Mouse (Mus musculus): ENCODE measurements around the gene Notum.
"Not testable (repeated sequence)": the region's sequence is repeated elsewhere in the genome, so short reads cannot be mapped to it uniquely, and the experiment has no call there.

Gene Notum

DNA sequence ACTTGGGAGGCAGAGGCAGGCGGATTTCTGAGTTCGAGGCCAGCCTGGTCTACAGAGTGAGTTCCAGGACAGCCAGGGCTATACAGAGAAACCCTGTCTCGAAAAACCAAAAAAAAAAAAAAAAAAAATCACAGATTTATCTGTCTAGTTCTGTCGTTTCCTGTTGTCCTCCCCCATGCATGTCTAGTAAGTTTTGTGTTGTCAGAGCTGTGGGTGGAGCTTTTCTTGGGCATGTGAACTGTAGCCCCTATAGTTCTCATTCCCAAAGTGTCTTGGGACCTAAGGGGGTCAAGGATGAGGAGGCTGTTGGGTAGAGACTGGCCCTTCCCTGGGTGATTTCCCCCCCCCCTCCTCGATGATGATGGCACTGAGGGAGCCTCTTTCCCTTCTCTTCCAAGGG lies 14.9 kb upstream of the Notum start:
- not testable (repeated sequence) for DNase-seq (ENCODE audit: low spot score)

GRCm38 (mm10) chr11:120673594-120674122 lies 12.7 kb upstream of the Notum start:
- DNase-seq (ENCODE audit: low spot score): no peak

DNA sequence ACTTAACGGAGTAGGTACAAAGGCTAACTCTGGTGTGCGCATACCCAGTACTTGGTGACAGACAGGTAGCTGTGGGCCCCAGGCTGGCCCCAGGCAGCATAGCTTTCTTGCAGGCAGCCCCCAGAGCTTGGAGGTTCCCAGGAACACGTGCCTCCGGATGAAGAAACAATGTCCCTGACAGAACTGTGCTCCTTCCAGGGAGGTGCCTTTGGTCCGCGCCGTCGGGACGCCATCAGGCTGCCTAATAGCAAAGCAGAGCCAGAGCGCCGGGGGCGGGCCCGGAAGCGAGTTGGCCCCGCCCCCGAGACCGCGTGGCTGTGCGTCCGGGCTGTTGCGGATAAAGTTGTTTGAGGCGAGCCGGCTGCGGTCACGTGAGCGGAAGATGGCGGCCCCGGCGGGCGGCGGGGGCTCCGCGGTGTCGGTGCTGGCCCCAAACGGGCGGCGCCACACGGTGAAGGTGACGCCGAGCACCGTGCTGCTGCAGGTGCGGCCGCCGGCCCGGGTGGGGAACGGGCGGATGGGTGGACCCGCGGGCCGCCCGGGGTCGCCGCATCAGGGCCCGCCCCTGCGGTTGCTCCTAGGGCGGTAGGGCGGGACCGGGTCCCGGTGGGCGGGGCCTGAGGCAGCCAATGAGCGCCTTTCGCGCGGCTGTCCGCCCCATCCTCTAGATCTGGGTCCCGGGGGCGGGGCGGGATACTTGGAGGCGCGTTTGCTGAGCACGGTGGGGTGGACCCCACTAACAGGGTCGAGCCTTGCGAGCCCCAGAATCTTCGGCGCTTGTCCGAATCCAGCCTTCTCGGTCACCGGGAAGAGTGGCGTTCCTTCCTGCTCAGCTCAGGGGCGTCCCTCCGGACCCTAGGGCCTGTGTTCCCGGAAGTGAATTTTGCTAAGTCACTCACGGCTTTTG lies 12.0 kb upstream of the Notum start, which contains the start of gene Aspscr1:
TSS of gene Aspscr1 (plus strand) at position 287 of the 907 bp plus-strand sequence.
- peak; percentile 67 for DNase-seq (ENCODE audit: low spot score)

- no peak for DNase-seq (ENCODE audit: low spot score)
Measured at GRCm38 (mm10) chr11:120666617-120667016, 5.6 kb upstream of the Notum start.

- no peak for DNase-seq (ENCODE audit: low spot score)
Measured at GRCm38 (mm10) chr11:120665406-120665805, 4.4 kb upstream of the Notum start.

DNA sequence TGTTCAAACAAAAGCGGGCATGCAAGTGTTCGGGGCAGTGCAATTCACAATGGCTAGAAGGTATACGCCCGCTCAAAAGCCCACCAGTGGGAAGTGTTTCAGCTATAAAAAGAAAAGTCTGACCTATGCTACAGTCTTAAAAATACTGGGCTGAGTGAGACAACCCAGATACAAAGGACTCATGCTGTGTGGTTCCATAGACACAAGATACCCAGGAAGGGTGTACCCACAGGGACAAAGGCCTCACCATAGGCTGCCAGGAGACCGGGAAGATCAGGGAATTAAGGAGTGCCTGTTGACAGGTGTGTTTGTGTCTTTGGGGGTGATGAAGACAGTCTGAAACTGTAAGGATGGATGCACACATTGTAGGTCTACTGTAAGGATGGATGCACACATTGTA lies 2.7 kb upstream of the Notum start:
- DNase-seq (ENCODE audit: low spot score): no peak

GRCm38 (mm10) chr11:120662759-120663158 lies 1.8 kb upstream of the Notum start:
- DNase-seq (ENCODE audit: low spot score): no peak

- no peak for DNase-seq (ENCODE audit: low spot score)
Measured at GRCm38 (mm10) chr11:120660301-120661075, 487 bp downstream of the Notum start.

GRCm38 (mm10) chr11:120659509-120660300 lies 1.3 kb downstream of the Notum start:
- no peak for DNase-seq (ENCODE audit: low spot score)

- DNase-seq (ENCODE audit: low spot score): peak; percentile 45
Measured at GRCm38 (mm10) chr11:120658876-120659410, 2.0 kb downstream of the Notum start.

DNA sequence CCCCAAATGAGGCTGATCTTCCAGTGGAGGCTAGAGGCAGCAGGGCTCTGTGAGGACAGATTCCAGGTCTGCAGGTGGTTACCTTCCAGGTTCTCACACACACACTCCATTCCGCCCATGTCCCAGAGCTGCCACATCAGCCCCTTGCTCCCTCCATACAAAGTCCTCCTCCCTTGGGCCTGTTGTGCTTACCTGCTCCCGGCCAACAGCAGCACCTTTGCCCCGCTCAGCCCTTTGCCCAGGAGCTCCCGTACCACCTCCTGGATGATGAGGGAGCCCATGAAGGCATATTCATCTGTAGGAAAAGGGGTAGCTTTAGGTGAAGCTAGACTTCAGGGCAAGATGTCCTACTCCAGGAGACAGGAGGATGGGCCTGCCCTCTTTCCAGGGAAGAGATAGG lies 3.7 kb downstream of the Notum start:
- no peak for DNase-seq (ENCODE audit: low spot score)

DNA sequence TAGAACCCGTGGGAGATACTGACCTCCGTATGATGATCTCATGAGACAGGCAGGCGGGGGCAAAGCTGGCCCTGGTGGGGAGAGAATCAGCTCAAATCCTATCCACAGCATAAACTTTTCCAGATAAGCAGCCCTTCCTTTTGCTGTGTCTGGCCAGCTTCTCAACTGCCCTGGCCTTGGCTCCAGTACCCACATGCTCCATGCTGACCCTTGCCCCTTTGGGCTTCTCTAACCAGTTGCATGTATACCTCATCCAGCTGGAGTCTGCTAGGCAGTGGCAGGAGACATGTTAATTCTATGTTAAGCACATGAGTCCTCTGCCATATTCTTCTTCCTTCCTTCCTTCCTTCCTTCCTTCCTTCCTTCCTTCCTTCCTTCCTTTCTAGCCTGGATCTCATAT lies 6.2 kb downstream of the Notum start:
- DNase-seq (ENCODE audit: low spot score): no peak

GRCm38 (mm10) chr11:120651872-120652271 lies 9.1 kb downstream of the Notum start:
- DNase-seq (ENCODE audit: low spot score): no peak

- no peak for DNase-seq (ENCODE audit: low spot score)
Measured at GRCm38 (mm10) chr11:120648001-120648476, 12.9 kb downstream of the Notum start, which contains the start of gene Myadml2. Myadml2 (minus strand) TSS chr11:120648158.

GRCm38 (mm10) chr11:120647047-120647830 lies 13.7 kb downstream of the Notum start:
- no peak for DNase-seq (ENCODE audit: low spot score)

- peak; percentile 85 for DNase-seq (ENCODE audit: low spot score)
Measured at GRCm38 (mm10) chr11:120643601-120643987, 17.4 kb downstream of the Notum start, which contains the start of gene Pycr1. Pycr1 (minus strand) TSS chr11:120643769.

DNA sequence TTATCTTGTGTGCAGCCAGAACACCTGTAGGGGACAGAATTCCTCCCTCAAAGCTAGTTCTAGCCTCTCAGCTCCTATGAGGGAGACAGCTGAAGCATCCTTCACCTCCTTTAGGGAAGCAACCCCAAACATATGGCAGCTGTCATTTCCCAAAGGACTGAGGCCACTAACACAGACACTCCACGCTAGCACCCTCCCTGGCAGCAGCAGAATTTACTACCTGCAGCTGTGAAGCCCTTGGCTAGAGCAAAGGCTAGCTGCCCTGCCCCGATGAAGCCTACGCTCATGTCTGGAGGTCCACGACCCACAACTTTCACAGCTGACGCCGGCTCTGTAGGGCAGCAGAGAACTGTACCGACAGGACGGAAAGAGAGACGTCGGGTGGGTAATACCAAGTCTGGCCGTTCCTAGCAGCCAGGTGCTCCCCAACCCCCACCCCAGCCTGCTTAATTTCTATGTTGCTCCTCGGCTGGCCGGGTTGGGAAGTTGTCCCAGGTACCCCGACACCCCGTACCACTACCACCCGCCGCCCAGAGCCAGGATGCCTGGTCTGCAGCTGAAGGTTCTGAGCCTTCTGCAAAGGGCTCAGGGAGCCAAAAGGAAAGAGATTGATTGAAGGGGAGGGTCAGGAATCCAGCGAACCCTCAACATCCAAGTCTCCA lies 17.9 kb downstream of the Notum start:
- DNase-seq (ENCODE audit: low spot score): no peak

DNA sequence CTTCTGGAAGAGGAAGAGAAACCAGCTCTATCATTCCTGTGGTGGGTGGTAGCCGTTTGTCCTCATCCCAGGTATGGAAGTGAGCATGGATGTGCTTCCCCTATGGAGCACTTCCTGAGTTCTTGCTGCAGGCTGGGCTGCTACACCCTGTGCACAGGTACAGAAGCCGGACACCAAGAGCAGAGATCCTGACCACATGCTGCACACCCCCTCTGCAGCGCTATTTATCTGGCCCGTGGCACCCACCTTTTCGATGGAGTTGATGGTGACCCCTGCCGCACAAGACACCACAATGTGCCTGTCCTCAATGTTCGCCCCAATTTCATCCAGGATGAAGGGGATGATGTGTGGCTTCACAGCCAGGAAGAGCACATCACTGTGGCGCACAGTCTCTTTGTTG lies 19.1 kb downstream of the Notum start:
- DNase-seq (ENCODE audit: low spot score): no peak

GRCm38 (mm10) chr11:120641255-120641654 lies 19.7 kb downstream of the Notum start:
- no peak for DNase-seq (ENCODE audit: low spot score)

DNA sequence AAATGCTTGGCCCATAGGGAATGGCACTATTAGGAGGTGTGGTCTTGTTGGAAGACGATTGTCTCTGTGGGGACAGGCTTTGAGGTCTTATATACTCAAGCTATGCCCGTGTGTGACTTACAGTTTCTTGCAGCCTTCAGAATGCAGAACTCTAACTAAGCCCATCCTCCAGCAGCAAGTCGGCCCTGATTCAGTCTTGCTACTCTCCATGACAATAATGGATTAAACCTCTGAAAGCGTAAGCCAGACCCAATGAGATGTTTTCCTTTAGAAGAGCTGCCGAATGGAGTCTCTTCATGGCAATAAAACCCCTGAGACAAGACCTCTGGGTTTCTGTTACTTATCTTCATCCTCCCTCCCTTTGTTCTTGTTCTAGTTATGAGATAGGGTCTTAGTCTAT lies 26.2 kb downstream of the Notum start:
- no peak for DNase-seq (ENCODE audit: low spot score)

Measured in layer of hippocampus, adult 9-10 months (tissue).